Mouse (Mus musculus): Measurements from ENCODE around the gene Tyk2. TPM values are rescaled to one million over a fixed set of nuclear protein-coding genes. Genes with fewer than 3 reads are reported as not detected.
A peak's percentile ranks its signal among the peaks of the same experiment; 100 is the strongest.

Gene Tyk2
- polyA plus RNA-seq, 1 experiment from 2014 or later = 8.4 TPM

DNA sequence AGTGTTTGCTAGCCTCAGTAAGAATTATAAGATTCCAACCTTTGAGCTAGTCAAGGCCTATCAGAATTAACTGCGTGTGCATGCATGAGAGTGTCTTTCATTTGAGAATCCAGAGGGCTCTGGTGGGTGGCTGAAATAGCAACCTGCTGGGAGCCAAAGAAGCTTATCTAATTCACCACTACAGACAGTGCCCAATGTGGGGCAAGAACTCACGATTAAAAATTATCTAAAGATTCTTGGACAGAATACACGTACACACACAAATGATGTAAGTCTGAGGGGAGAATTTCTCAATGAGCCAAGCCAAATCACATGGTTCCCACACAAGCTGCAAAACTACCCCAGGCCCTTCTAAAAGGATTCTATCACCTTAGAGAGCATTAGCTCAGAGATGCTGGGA, 47.7 kb downstream of the Tyk2 start:
- WGBS = 92% methylated on average over 3 of the region's 3 CpGs
- Histone ChIP-seq H3K9me3 (ENCODE audit: control insufficient read depth, low read length) (no peaks in the 10 kb centered on the region), H3K4me1 (replicated peaks; ENCODE audit: control insufficient read depth, insufficient read depth, low read length) (no peaks in the 10 kb centered on the region), H3K4me3 (replicated peaks; ENCODE audit: low read length) (no peak overlapping the region), H3K27me3 (ENCODE audit: control insufficient read depth, insufficient read depth, low read length) (no peaks in the 10 kb centered on the region), H3K9ac (no peak overlapping the region), H3K27ac (no peak overlapping the region), H3K4me2 (replicated peaks) (no peak overlapping the region), H3K36me3 (replicated peaks; ENCODE audit: control insufficient read depth, insufficient read depth) (peaks cover 98% of the 10 kb centered on the region)
- ATAC-seq (ENCODE audit: low FRiP score) = no peak
- DNase-seq (ENCODE audit: low spot score) = no peak

DNA sequence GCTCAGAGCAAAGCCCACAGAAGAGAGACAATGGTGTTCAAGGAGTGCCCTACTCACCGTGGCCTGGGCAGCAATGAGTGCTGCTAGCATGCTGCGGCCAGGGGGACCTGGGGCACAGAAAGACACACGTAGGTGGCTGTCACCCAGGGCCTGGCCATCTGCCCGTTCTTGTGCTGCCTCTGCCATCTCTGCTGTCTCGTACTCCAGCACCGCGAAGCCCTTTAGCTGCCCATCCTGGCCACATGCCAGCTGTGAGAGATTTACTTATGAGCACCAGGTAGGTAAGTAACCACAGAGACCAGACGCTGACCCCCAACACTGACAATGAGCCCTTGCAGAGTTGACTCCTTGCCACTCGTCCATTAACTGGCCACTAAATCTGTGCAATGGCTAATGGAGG, 49.9 kb downstream of the Tyk2 start:
- no peak overlapping the region for H3K4me2 ChIP-seq (replicated peaks)
- no peaks in the 10 kb centered on the region for H3K27me3 ChIP-seq (ENCODE audit: control insufficient read depth, insufficient read depth, low read length)
- 82% methylated on average over 9 of the region's 9 CpGs for WGBS
- DNase-seq (ENCODE audit: low spot score) (no peak), ATAC-seq (ENCODE audit: low FRiP score) (no peak)
- no peak overlapping the region for H3K9ac ChIP-seq
- H3K4me3 ChIP-seq (replicated peaks; ENCODE audit: low read length) = no peak overlapping the region
- H3K9me3 ChIP-seq (ENCODE audit: control insufficient read depth, low read length) = no peaks in the 10 kb centered on the region
- H3K4me1 ChIP-seq (replicated peaks; ENCODE audit: control insufficient read depth, insufficient read depth, low read length) = no peaks in the 10 kb centered on the region
- peaks cover 98% of the 10 kb centered on the region for H3K36me3 ChIP-seq (replicated peaks; ENCODE audit: control insufficient read depth, insufficient read depth)
- H3K27ac ChIP-seq = no peak overlapping the region

DNA sequence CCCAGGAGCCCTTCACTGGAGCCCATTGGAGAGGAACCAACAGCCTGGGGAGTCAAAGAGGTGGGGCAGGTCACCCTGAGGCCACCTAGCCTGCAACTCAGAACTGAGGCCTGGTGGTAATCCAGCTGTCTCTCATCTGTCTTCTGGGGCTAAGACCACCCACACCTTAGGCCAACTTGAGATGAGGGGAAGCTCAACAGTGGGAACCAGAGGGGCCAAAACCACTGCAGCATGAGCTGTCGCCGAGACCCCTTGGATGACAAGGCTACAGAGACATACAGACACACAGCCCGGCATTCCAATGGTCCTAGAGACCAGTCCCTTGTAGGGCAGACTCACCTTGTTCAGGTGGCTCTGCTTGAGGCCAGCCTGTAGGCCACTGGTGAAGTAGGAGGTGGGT, 55.4 kb downstream of the Tyk2 start:
- WGBS = 90% methylated on average over 3 of the region's 3 CpGs
- H3K4me3 ChIP-seq (replicated peaks; ENCODE audit: low read length) = no peak overlapping the region
- H3K36me3 ChIP-seq (replicated peaks; ENCODE audit: control insufficient read depth, insufficient read depth) = peaks cover 66% of the 10 kb centered on the region
- peaks cover 12% of the 10 kb centered on the region for H3K4me1 ChIP-seq (replicated peaks; ENCODE audit: control insufficient read depth, insufficient read depth, low read length)
- no peaks in the 10 kb centered on the region for H3K9me3 ChIP-seq (ENCODE audit: control insufficient read depth, low read length)
- H3K4me2 ChIP-seq (replicated peaks) = no peak overlapping the region
- ATAC-seq (ENCODE audit: low FRiP score) (no peak), DNase-seq (ENCODE audit: low spot score) (no peak)
- no peak overlapping the region for H3K27ac ChIP-seq
- no peaks in the 10 kb centered on the region for H3K27me3 ChIP-seq (ENCODE audit: control insufficient read depth, insufficient read depth, low read length)
- no peak overlapping the region for H3K9ac ChIP-seq

DNA sequence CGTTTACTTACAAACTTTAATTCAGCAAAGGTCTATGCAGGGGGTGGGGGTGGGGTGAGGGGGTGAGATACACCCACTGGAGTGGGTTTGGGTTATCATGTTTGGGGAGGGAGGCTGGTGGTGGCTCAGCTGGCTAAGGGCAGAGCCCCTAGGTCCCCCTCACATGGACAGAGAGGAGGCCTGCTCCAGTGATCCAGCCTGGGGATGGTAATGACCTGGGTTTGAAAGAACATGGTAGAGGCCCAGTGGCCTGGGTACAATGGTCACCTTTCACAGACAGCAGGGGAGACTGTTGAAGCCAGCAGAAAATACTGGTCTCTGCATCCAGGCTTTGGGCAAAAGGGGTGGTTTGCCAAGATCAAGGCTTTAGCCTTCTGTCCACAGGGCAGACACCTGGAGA, 56.9 kb downstream of the Tyk2 start:
- no peak for ATAC-seq (ENCODE audit: low FRiP score)
- no peak for DNase-seq (ENCODE audit: low spot score)
- WGBS = 94% methylated on average over 1 of the region's 1 CpGs
- peaks cover 12% of the 10 kb centered on the region for H3K4me1 ChIP-seq (replicated peaks; ENCODE audit: control insufficient read depth, insufficient read depth, low read length)
- H3K9me3 ChIP-seq (ENCODE audit: control insufficient read depth, low read length) = no peaks in the 10 kb centered on the region
- H3K27ac ChIP-seq = no peak overlapping the region
- H3K9ac ChIP-seq = no peak overlapping the region
- H3K36me3 ChIP-seq (replicated peaks; ENCODE audit: control insufficient read depth, insufficient read depth) = peaks cover 57% of the 10 kb centered on the region
- H3K4me3 ChIP-seq (replicated peaks; ENCODE audit: low read length) = no peak overlapping the region
- H3K27me3 ChIP-seq (ENCODE audit: control insufficient read depth, insufficient read depth, low read length) = no peaks in the 10 kb centered on the region
- peak overlapping the region; percentile 76; the same call in 1 of the 2 replicates for H3K4me2 ChIP-seq (replicated peaks)

DNA sequence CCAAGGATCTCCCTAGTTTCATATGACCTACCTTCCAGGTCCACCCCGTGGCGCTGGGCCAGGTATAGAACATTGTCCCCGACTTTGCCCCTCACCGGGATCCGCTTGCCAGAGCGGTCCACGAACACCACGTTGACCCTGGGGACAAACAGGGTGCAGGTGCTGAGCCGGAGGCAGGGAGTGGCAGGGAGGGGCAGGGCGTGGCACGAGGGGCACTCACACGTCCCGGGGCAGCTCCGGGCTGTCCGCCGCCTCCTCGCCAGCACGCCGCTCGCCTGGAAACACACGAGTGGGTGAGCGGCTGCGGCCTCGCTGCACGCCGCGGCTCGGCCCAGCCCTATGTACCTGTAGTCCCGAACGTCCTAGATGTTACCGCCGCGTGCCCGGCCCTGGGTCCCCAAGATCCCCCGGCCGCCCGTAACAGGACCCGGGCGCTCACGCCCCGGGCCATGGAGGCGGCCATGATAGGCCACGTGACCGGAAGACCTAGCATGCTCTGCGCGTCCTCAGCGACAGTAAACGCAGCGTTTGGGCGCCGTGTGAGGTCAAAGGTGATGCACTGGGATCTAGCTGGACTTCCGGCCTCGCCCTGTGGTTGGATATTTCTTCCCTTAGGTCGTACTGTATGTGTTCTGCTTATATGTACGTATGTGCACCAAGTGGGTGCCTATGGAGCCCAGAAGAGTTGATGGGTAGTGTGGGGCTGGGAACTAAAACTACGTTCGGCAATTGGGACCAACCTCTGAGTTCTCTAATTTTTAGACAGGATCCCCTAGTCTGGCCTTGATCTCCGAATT, 57.8 kb downstream of the Tyk2 start, which contains the start of the genes Gm49373 and Fdx1l:
Gene Gm49373 (minus strand): TSS at position 53 of the 797 bp plus-strand sequence.
Gene Fdx1l (minus strand): TSS at position 571 of the 797 bp plus-strand sequence.
- WGBS = 3% methylated on average over 58 of the region's 58 CpGs

DNA sequence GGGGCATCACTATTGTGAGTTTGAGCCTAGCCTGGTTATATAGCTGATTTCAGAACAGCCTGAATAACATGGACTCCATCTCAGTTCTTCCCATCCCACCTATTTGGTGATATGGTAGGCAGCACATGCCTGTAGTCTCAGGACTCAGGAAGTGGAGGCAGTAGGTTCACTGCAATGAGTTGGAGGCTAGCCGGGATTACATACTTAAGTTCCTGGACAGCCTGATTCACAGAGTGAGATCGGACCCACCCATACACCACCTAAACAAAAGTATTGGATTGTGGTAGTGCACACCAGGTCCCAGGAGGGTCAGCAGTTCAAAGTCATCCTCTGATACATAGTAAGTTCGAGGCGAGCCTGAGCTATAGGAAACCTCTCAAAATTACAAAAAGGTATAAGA, 58.4 kb downstream of the Tyk2 start:
- Histone ChIP-seq H3K27me3 (ENCODE audit: control insufficient read depth, insufficient read depth, low read length) (no peaks in the 10 kb centered on the region), H3K9me3 (ENCODE audit: control insufficient read depth, low read length) (no peaks in the 10 kb centered on the region), H3K27ac (no peak overlapping the region), H3K4me1 (replicated peaks; ENCODE audit: control insufficient read depth, insufficient read depth, low read length) (peaks cover 12% of the 10 kb centered on the region), H3K9ac (peak overlapping the region; percentile 78), H3K36me3 (replicated peaks; ENCODE audit: control insufficient read depth, insufficient read depth) (peaks cover 53% of the 10 kb centered on the region), H3K4me3 (replicated peaks; ENCODE audit: low read length) (peak overlapping the region; percentile 73), H3K4me2 (replicated peaks) (peak overlapping the region; percentile 76)
- DNase-seq (ENCODE audit: low spot score) (no peak), ATAC-seq (ENCODE audit: low FRiP score) (0 out of 2 replicates have a peak, but pooled peaks have one; percentile 2)
- 22% methylated on average over 4 of the region's 4 CpGs for WGBS

More for the DNA sequence above, 57.8 kb downstream of the Tyk2 start, which contains the start of the genes Gm49373 and Fdx1l:
- peak within 1 kb of the TSS; percentile 70; the same call in 1 of the 2 replicates for H3K27ac ChIP-seq
- H3K36me3 ChIP-seq (replicated peaks; ENCODE audit: control insufficient read depth, insufficient read depth) = peaks cover 53% of the 10 kb centered on the region
- H3K4me1 ChIP-seq (replicated peaks; ENCODE audit: control insufficient read depth, insufficient read depth, low read length) = peaks cover 12% of the 10 kb centered on the region
- peak; percentile 95 for ATAC-seq (ENCODE audit: low FRiP score)
- peak within 1 kb of the TSS; percentile 76 for H3K4me2 ChIP-seq (replicated peaks)
- peak within 1 kb of the TSS; percentile 73 for H3K4me3 ChIP-seq (replicated peaks; ENCODE audit: low read length)
- H3K27me3 ChIP-seq (ENCODE audit: control insufficient read depth, insufficient read depth, low read length) = no peaks in the 10 kb centered on the region
- H3K9me3 ChIP-seq (ENCODE audit: control insufficient read depth, low read length) = no peaks in the 10 kb centered on the region
- peak within 1 kb of the TSS; percentile 78 for H3K9ac ChIP-seq
- peak; percentile 88 for DNase-seq (ENCODE audit: low spot score)

DNA sequence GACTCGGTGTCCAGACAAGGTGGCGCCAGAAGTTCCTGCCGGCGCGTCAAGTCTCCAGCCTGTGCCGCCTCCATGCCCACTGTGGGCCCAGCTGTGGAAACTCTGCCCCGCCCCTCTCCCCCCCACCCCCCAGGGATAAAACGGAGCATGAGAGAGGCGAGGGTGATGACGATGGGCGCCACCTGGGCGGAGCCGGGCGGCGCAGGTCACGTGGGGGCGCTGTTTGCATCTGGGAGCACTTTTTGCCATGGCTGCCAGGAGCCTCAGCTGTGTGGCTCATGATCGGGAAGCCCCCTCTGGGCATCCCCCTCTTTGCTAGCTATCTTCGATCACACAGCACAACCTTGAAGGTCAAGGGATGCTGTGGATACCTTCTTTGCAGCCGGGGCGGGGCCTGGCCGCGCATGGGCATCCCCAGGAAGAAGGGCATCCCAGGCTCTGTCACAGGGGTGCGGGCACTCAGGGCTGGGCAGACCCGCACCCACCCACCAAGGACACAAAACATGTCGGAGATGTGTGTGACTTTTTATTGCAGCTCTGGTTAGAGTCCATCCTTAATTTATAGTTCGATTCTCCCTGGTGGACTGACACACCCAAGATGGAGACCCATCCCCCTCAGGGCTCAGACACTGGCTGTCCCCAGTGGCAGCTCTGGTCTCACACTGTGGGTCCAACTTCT, 63.9 kb downstream of the Tyk2 start, which contains the start of gene Zglp1:
Gene Zglp1 (minus strand): TSS at position 88 of the 679 bp plus-strand sequence.
- ATAC-seq (ENCODE audit: low FRiP score) (0 out of 2 replicates have a peak, but pooled peaks have one; percentile 10), DNase-seq (ENCODE audit: low spot score) (no peak)
- Histone ChIP-seq H3K27ac (no peak within 1 kb of the TSS), H3K4me1 (replicated peaks; ENCODE audit: control insufficient read depth, insufficient read depth, low read length) (peaks cover 6% of the 10 kb centered on the region), H3K27me3 (ENCODE audit: control insufficient read depth, insufficient read depth, low read length) (no peaks in the 10 kb centered on the region), H3K36me3 (replicated peaks; ENCODE audit: control insufficient read depth, insufficient read depth) (peaks cover 54% of the 10 kb centered on the region), H3K4me3 (replicated peaks; ENCODE audit: low read length) (no peak within 1 kb of the TSS), H3K9ac (no peak within 1 kb of the TSS), H3K9me3 (ENCODE audit: control insufficient read depth, low read length) (no peaks in the 10 kb centered on the region), H3K4me2 (replicated peaks) (no peak within 1 kb of the TSS)
- WGBS = 92% methylated on average over 27 of the region's 27 CpGs

DNA sequence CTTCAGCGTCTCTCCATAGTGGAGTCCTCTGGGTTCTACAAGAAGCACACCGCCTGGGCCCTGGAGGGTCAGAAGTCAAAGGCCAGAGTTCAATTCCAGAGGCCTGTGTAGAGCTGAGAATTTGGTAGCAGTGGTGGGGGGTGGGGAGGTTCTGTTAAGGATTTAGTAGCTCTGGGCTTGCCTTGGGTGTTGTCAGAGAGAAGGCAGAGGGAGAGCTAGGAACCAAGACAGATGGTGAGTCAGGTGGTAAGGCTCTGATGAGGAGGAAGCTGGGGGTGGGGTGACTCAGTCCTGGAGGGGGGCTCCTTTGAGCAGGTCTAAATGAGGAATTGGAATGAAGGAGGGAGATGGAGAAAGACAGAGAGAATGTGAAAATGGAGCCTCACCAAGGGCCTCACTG, 68.1 kb downstream of the Tyk2 start:
- Histone ChIP-seq H3K27me3 (ENCODE audit: control insufficient read depth, insufficient read depth, low read length) (no peaks in the 10 kb centered on the region), H3K27ac (no peak overlapping the region), H3K4me3 (replicated peaks; ENCODE audit: low read length) (no peak overlapping the region), H3K9me3 (ENCODE audit: control insufficient read depth, low read length) (no peaks in the 10 kb centered on the region), H3K9ac (no peak overlapping the region), H3K4me2 (replicated peaks) (no peak overlapping the region), H3K4me1 (replicated peaks; ENCODE audit: control insufficient read depth, insufficient read depth, low read length) (no peaks in the 10 kb centered on the region), H3K36me3 (replicated peaks; ENCODE audit: control insufficient read depth, insufficient read depth) (peaks cover 40% of the 10 kb centered on the region)
- ATAC-seq (ENCODE audit: low FRiP score) (no peak), DNase-seq (ENCODE audit: low spot score) (no peak)
- WGBS = 85% methylated on average over 2 of the region's 2 CpGs
